Mouse (Mus musculus) embryonic facial prominence, embryonic 14.5 days (tissue): ENCODE measurements at regions not wholly inside any gene's neighbourhood (a gene's known extent, or its start where the extent isn't known, plus 50 kb on each side); places are given as distances from the start of the nearest gene placed in this dataset.

Source experiments
- ATAC-seq: fragments of 200-750 bp; cut with Nextera tagmentation; 2 replicates; pipeline ENCODE4 v1.8.0; 2017; ENCODE audit warnings: low read depth, moderate number of reproducible peaks, moderate TSS enrichment
- DNase-seq: peaks from one replicate; pipeline ENCODE4 v3.0.0-alpha.2; 2015; ENCODE audit warnings: low spot score
- H3K27ac ChIP-seq: fragments of 300-500 bp; sonication (generic); replicated peaks from 2 replicates; pipeline ENCODE4 v1.5.1; 2014; ENCODE audit warnings: low read depth, mild to moderate bottlenecking, low read length, moderate library complexity
- H3K27me3 ChIP-seq: fragments of 300-500 bp; sonication (generic); replicated peaks from 2 replicates; pipeline ENCODE4 v1.6.1; 2014; ENCODE audit warnings: low read length; ENCODE audit not compliant: control insufficient read depth, insufficient read depth
- H3K36me3 ChIP-seq: fragments of 300-500 bp; sonication (generic); 2 replicates; pipeline ENCODE4 v1.6.1; 2014; ENCODE audit warnings: low read length, mixed read lengths; ENCODE audit not compliant: control insufficient read depth, insufficient read depth
- H3K4me1 ChIP-seq: fragments of 300-500 bp; sonication (generic); 2 replicates; pipeline ENCODE4 v1.6.1; 2014; ENCODE audit warnings: antibody characterized with exemption, low read length; ENCODE audit not compliant: control insufficient read depth, insufficient read depth
- H3K4me2 ChIP-seq: fragments of 300-500 bp; sonication (generic); 2 replicates; pipeline ENCODE4 v1.6.1; 2014; ENCODE audit warnings: low read depth, mild to moderate bottlenecking, low read length, moderate library complexity, mixed read lengths
- H3K4me3 ChIP-seq: fragments of 300-500 bp; sonication (generic); 2 replicates; pipeline ENCODE4 v1.5.1; 2014; ENCODE audit warnings: low read depth, mild to moderate bottlenecking, low read length
- H3K9ac ChIP-seq: fragments of 300-500 bp; sonication (generic); 2 replicates; pipeline ENCODE4 v1.6.1; 2014; ENCODE audit warnings: low read depth, mild to moderate bottlenecking, low read length, moderate library complexity, mixed read lengths
- H3K9me3 ChIP-seq: fragments of 300-500 bp; sonication (generic); 2 replicates; pipeline ENCODE4 v1.6.1; 2016; ENCODE audit warnings: low read length; ENCODE audit not compliant: control insufficient read depth
- WGBS: fragments of 180-500 bp; shearing (Covaris S2); extraction: QIAGEN DNeasy Blood & Tissue Kit; methylation state at CpG from one replicate; pipeline ENCODE4 v1.1.7; 2014; 5-methylcytosine and 5-hydroxymethylcytosine counted together

DNA sequence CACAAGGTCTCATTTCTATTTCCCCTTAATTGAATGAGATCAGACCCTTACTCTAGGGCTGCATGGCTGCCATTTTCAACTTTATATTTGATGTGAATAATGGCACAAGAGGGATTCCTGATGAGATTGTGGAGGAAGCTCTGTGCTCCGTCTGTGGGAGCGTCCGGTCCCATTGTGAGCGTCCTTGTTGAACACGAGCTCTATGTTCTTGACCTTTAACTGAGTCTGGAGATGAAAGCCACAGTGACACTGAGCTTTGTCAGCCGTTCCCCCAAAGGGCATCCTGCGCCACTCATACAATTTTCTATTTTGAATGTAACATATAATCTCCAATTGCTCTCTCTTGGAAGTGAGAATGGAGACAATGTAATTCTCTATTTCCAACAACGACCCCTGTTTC is 344.5 kb downstream of the Ttll7 start:
- no peak overlapping the region for H3K27ac ChIP-seq
- no peak overlapping the region for H3K4me3 ChIP-seq
- WGBS, result 78% methylated on average over 8 of the region's 8 CpGs
- H3K36me3 ChIP-seq, result no peaks in the 10 kb centered on the region
- H3K27me3 ChIP-seq, result no peaks in the 10 kb centered on the region
- ATAC-seq (no peak), DNase-seq (no peak)
- H3K9me3 ChIP-seq, result no peaks in the 10 kb centered on the region
- no peak overlapping the region for H3K9ac ChIP-seq
- H3K4me2 ChIP-seq, result no peak overlapping the region
- no peaks in the 10 kb centered on the region for H3K4me1 ChIP-seq

DNA sequence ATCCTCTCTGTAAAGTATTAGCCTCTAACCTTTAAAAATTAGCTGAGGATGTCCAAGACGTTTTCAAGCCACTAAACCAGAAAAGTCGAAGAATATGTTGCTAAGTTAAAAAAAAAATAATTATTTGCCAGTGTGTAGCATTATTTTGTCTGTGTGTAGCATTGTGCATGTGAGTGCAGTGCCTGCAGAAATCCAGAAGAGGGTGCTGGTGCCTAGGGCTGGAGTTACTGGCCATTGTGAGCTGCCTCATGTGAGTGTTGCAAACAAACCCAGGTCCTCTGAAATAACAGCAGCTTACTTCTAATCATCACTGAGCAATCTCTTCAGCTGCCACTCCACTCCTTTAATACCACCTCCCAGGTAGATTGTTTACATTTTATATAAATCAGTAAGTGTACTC is 345.0 kb downstream of the Ttll7 start:
- Histone ChIP-seq H3K4me2 (no peak overlapping the region), H3K4me3 (no peak overlapping the region), H3K9me3 (no peaks in the 10 kb centered on the region), H3K9ac (no peak overlapping the region), H3K36me3 (no peaks in the 10 kb centered on the region), H3K4me1 (no peaks in the 10 kb centered on the region), H3K27ac (no peak overlapping the region), H3K27me3 (no peaks in the 10 kb centered on the region)
- ATAC-seq (no peak), DNase-seq (no peak)
- 59% methylated on average over 2 of the region's 2 CpGs for WGBS

DNA sequence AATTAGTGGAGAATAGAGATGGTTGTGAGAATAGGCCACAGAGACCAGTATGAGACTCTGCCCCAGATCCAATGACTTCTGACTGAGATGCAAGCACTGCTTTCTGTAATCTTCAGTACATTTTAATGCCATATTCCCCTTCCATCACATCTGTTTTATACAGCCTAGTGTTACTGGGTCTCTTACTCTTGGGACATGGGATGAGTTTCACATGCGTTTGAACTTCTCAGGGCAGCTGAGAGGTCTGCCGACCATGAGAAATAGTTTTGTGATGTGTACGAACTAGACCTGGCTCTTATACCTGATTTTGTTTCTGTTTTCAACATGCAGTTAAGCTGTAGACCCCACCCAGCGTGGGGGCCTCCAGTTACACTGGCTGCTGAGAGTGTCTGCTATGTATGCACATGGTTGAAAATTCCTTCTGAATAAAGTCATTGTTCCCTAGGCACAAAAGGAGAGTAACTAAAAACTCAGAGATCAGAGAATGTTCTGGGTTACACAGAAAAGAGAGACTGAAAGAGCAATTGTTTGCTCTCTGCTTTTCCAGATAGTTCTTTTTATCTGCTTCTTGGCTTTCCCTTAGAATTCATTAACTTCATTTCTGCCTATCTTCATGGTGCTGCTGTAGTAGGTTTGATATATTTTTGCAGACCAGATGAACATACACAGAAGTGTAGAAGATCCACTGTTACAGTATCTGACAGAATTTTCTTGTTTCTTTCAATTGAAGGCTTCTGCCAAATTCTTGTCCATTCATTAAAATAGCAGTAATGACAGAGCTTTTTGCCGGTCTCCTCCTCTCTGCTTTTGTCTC is 359.2 kb downstream of the Ttll7 start:
- Histone ChIP-seq H3K4me1 (peaks cover 11% of the 10 kb centered on the region; the same call in 1 of the 2 replicates), H3K9me3 (no peaks in the 10 kb centered on the region), H3K4me3 (no peak overlapping the region), H3K4me2 (no peak overlapping the region), H3K36me3 (no peaks in the 10 kb centered on the region), H3K9ac (no peak overlapping the region), H3K27ac (peak overlapping the region; percentile 4; the same call in 1 of the 2 replicates), H3K27me3 (no peaks in the 10 kb centered on the region)
- 37% methylated on average over 5 of the region's 5 CpGs for WGBS
- peak; percentile 83 for DNase-seq
- peak; percentile 76 for ATAC-seq

DNA sequence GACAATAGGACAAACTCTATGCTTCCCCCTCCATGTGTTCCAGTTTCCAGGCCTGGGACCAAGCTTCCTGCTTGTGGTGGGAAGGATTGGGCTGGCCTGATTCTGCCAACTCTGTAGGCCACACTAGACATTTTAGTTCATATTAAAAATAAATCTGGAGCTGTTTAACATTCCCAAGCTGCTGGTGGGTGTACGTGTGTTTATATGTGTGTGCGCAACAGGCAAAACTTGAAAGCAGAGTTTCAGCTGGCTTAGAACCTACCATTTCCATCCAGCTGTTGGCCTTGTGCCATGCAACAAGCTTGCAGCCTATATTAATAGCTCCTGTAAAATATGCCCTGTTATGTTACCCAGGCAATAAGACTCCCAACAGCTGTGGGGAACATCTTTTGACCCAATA is 376.5 kb downstream of the Ttll7 start:
- Histone ChIP-seq H3K4me3 (no peak overlapping the region), H3K9me3 (no peaks in the 10 kb centered on the region), H3K9ac (no peak overlapping the region), H3K4me2 (no peak overlapping the region), H3K4me1 (no peaks in the 10 kb centered on the region), H3K27ac (0 out of 2 replicates have a peak overlapping the region, but pooled peaks have one; percentile 2), H3K27me3 (no peaks in the 10 kb centered on the region), H3K36me3 (no peaks in the 10 kb centered on the region)
- 38% methylated on average over 2 of the region's 2 CpGs for WGBS
- DNase-seq (peak; percentile 86), ATAC-seq (no peak)

DNA sequence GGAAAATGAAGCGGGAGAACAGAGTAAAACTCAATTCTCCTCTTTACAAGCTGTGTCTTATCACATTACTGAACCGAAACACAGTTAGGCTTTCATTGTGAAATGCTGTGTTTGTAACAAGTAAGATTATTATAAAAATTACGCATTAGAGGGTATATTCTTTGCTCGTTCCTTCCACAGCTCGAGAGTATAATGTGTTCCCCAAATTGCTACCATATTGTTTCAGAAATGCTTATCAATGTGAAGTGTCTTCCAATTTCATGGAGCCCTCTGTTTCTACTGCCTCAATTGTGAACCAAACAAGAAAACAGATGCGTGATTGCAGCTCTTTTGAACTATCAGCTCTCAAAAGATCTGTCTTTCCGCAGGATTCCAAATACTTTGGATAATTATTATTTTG is 378.4 kb downstream of the Ttll7 start:
- no peak overlapping the region; the same call in 1 of the 2 replicates for H3K27ac ChIP-seq
- H3K27me3 ChIP-seq, result no peaks in the 10 kb centered on the region
- H3K4me3 ChIP-seq, result no peak overlapping the region
- H3K36me3 ChIP-seq, result no peaks in the 10 kb centered on the region
- H3K4me1 ChIP-seq, result no peaks in the 10 kb centered on the region
- H3K4me2 ChIP-seq, result no peak overlapping the region
- H3K9me3 ChIP-seq, result no peaks in the 10 kb centered on the region
- H3K9ac ChIP-seq, result no peak overlapping the region
- DNase-seq, result no peak
- WGBS, result 59% methylated on average over 7 of the region's 7 CpGs
- ATAC-seq, result no peak

DNA sequence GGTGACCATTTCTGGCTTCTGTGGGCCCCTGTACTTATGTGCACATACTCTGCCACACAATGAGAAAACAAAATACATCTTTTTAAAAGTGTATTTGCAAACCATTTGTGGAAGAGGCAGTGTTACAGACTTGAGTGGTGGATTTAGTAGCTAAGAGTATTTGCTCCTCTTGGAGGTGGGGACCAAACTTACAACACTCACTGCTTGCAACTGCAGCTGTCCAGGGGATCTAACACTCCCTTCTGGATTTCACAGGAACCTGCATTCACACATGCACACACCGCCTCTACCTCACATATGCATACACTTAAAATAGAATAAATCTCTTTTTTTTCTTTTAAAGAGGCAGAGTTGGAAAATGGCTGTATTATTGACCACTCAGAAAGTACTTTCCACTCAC is 386.2 kb downstream of the Ttll7 start:
- no peaks in the 10 kb centered on the region for H3K27me3 ChIP-seq
- WGBS, result 56% methylated on average over 1 of the region's 1 CpGs
- H3K9me3 ChIP-seq, result no peaks in the 10 kb centered on the region
- ATAC-seq (no peak), DNase-seq (no peak)
- H3K4me1 ChIP-seq, result no peaks in the 10 kb centered on the region
- no peaks in the 10 kb centered on the region for H3K36me3 ChIP-seq
- H3K27ac ChIP-seq, result no peak overlapping the region
- H3K4me2 ChIP-seq, result no peak overlapping the region
- no peak overlapping the region for H3K4me3 ChIP-seq
- H3K9ac ChIP-seq, result no peak overlapping the region

DNA sequence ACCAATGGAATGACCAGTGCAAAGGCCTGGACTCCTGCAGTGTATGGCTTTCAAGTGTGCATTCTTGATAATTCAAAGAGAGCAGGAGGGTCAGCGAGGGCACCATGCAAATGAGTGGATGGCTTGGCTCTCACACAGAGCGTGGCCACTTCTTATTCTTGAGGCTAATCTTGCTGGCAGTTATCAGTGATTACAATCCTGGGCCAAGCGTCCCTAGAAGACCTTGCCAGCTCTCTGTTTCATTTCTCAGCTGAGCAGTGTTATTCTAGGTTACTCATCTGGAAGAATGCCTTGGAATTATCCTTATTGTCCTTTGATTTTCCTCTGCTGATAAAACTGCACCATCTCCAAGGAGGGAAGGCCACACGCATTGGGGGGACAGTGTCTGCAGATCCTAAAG is 388.5 kb downstream of the Ttll7 start:
- Histone ChIP-seq H3K9me3 (no peaks in the 10 kb centered on the region), H3K27ac (no peak overlapping the region), H3K4me2 (no peak overlapping the region), H3K9ac (no peak overlapping the region), H3K36me3 (no peaks in the 10 kb centered on the region), H3K27me3 (no peaks in the 10 kb centered on the region), H3K4me1 (no peaks in the 10 kb centered on the region), H3K4me3 (no peak overlapping the region)
- DNase-seq, result peak; percentile 45
- ATAC-seq, result peak; percentile 30; the same call in 1 of the 2 replicates
- WGBS, result 78% methylated on average over 4 of the region's 4 CpGs

DNA sequence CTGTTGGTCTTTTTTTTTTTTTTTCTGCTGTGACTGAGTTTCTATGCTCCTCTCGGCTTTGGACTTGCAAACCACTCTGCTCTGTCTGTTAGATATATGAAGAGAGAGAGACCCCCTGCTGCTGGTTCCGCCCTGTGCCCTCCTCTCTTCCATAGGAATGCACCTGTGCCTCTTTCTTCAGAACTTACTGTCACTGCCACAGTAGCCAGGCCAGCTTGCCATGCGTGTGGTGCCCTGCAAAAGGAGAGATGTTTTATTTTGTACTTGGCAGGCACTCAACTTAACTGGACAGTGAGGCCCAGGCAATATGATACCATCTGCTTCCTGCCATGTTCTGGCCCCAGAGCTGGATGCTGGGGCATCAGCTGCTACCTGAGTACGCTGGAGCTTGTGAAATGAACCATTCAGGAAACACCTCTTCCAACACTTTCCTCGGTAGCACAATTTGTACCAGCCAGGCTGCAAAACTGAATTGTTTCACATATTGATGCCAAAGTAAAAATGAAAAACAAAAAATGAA is 392.8 kb downstream of the Ttll7 start:
- DNase-seq, result no peak
- no peaks in the 10 kb centered on the region for H3K9me3 ChIP-seq
- 66% methylated on average over 5 of the region's 5 CpGs for WGBS
- no peak overlapping the region for H3K4me3 ChIP-seq
- ATAC-seq, result no peak
- no peak overlapping the region for H3K27ac ChIP-seq
- H3K4me1 ChIP-seq, result no peaks in the 10 kb centered on the region
- H3K4me2 ChIP-seq, result no peak overlapping the region
- no peak overlapping the region for H3K9ac ChIP-seq
- H3K27me3 ChIP-seq, result no peaks in the 10 kb centered on the region
- no peaks in the 10 kb centered on the region for H3K36me3 ChIP-seq

DNA sequence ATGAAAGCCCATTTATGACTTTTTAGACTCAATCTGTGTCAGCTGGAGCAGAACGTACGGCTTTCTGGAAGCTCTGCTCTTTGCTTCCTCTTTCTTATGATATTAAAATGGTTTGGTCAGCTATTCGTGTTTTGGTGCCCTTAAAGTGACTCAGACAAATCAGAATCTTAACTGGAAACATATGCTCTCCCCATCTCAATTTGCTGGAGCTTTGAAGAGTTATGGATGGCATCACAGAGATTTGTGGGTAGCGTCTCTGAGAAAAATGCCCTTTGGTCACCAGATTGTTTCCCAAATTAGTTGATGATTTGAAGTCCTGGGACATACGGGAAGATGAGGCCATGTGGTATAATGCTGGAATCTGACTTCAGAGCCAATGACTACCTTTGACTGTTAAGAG is 394.0 kb downstream of the Ttll7 start:
- ATAC-seq, result no peak
- no peak overlapping the region for H3K27ac ChIP-seq
- H3K9ac ChIP-seq, result no peak overlapping the region
- no peaks in the 10 kb centered on the region for H3K4me1 ChIP-seq
- H3K36me3 ChIP-seq, result no peaks in the 10 kb centered on the region
- H3K27me3 ChIP-seq, result no peaks in the 10 kb centered on the region
- no peaks in the 10 kb centered on the region for H3K9me3 ChIP-seq
- DNase-seq, result no peak
- H3K4me2 ChIP-seq, result no peak overlapping the region
- H3K4me3 ChIP-seq, result no peak overlapping the region
- 40% methylated on average over 5 of the region's 5 CpGs for WGBS
